ENCODE assay signal across 16 mouse cellular contexts in genomic region chrX:98052811-98053210, GRCm38 (mm10).
"Had no signal": no experiment of that assay in that cellular context is flagged by ENCODE, and none has a peak within 500 bp of the region (broad histone marks: within the 10 kb centered on the region; RNA-seq: fewer than 3 reads in every experiment).

No protein-coding gene starts in this region.

- H3K36me3 ChIP-seq: neural tube, embryonic 13.5 days; neural tube, embryonic 15.5 days; stomach, embryonic 15.5 days had no signal

- H3K27me3 ChIP-seq: neural tube, embryonic 13.5 days; neural tube, embryonic 15.5 days; stomach, embryonic 15.5 days had no signal

- H3K27ac ChIP-seq: neural tube, embryonic 13.5 days; neural tube, embryonic 15.5 days; stomach, embryonic 15.5 days; stomach, postnatal 0 days had no signal

- DNase-seq: retina, postnatal 1 day; right cerebral cortex, adult 18-20 months; right cerebral cortex, postnatal 14 days; right cerebral cortex, postnatal 25 days; right cerebral cortex, postnatal 4 days; spleen, adult 18-20 months; thymus, adult 18-20 months; thymus, adult 2 months; thymus, postnatal 14 days; thymus, postnatal 25 days; thymus, postnatal 36 days; thymus, postnatal 4 days had no signal

- H3K4me3 ChIP-seq: neural tube, embryonic 13.5 days; neural tube, embryonic 15.5 days; stomach, embryonic 15.5 days had no signal

- H3K4me2 ChIP-seq: neural tube, embryonic 13.5 days; neural tube, embryonic 15.5 days; stomach, embryonic 15.5 days had no signal

- H3K9me3 ChIP-seq: neural tube, embryonic 13.5 days; neural tube, embryonic 15.5 days; stomach, embryonic 15.5 days had no signal

- H3K9ac ChIP-seq: neural tube, embryonic 13.5 days; neural tube, embryonic 15.5 days; stomach, embryonic 15.5 days had no signal

- H3K4me1 ChIP-seq: neural tube, embryonic 13.5 days; neural tube, embryonic 15.5 days; stomach, embryonic 15.5 days had no signal
